Mouse (Mus musculus): ENCODE measurements around the gene Gm11236. TPM values are rescaled to one million over a fixed set of nuclear protein-coding genes. Genes with fewer than 3 reads are reported as not detected.
"Not testable (repeated sequence)": the region's sequence is repeated elsewhere in the genome, so short reads cannot be mapped to it uniquely, and the experiment has no call there.

Gm11236 gene
- polyA plus RNA-seq (2015; fragmentation: Nextera tagmentation; extraction: Ambion mirVana): not detected in 2 replicates

- not testable (repeated sequence) for H3K4me2 ChIP-seq (replicated peaks); H3K27me3 ChIP-seq (replicated peaks); H3K36me3 ChIP-seq; H3K4me3 ChIP-seq (replicated peaks); H3K9ac ChIP-seq; H3K9me3 ChIP-seq; H3K27ac ChIP-seq; H3K4me1 ChIP-seq (replicated peaks); ATAC-seq
- WGBS: no CpG with 5 or more reads among the region's 4 CpGs
Observed at GRCm38 (mm10) chr4:73637821-73638220, at the start of gene Gm11236. TSS of gene Gm11236 (plus strand) at chr4:73638121.

GRCm38 (mm10) chr4:73599248-73599647 is 38.7 kb upstream of the Gm11236 start:
- ATAC-seq: no peak

GRCm38 (mm10) chr4:73607581-73607980 is 30.3 kb upstream of the Gm11236 start, which contains the start of gene Gm11238:
TSS of gene Gm11238 (plus strand) at chr4:73607881.
- not testable (repeated sequence) for H3K4me2 ChIP-seq (replicated peaks); H3K27me3 ChIP-seq (replicated peaks); H3K4me1 ChIP-seq (replicated peaks); H3K4me3 ChIP-seq (replicated peaks); H3K27ac ChIP-seq; H3K36me3 ChIP-seq; H3K9me3 ChIP-seq; ATAC-seq; H3K9ac ChIP-seq
- WGBS: no CpG with 5 or more reads among the region's 3 CpGs

More at GRCm38 (mm10) chr4:73599248-73599647, 38.7 kb upstream of the Gm11236 start:
- H3K27ac ChIP-seq: no peak overlapping the region
- no peaks in the 10 kb centered on the region for H3K9me3 ChIP-seq
- H3K4me3 ChIP-seq (replicated peaks): no peak overlapping the region
- H3K9ac ChIP-seq: no peak overlapping the region
- H3K4me1 ChIP-seq (replicated peaks): no peaks in the 10 kb centered on the region
- no peaks in the 10 kb centered on the region for H3K36me3 ChIP-seq
- 6% methylated on average over 3 of the region's 3 CpGs for WGBS
- no peaks in the 10 kb centered on the region for H3K27me3 ChIP-seq (replicated peaks)
- no peak overlapping the region for H3K4me2 ChIP-seq (replicated peaks)

GRCm38 (mm10) chr4:73622684-73623083 is 15.2 kb upstream of the Gm11236 start, which contains the start of gene Gm11237:
TSS of gene Gm11237 (plus strand) at chr4:73622984.
- not testable (repeated sequence) for H3K27me3 ChIP-seq (replicated peaks); H3K9ac ChIP-seq; H3K27ac ChIP-seq; H3K4me2 ChIP-seq (replicated peaks); H3K4me3 ChIP-seq (replicated peaks); ATAC-seq; H3K36me3 ChIP-seq; H3K9me3 ChIP-seq; H3K4me1 ChIP-seq (replicated peaks)
- no CpG with 5 or more reads among the region's 3 CpGs for WGBS

GRCm38 (mm10) chr4:73661864-73662263 is 23.9 kb downstream of the Gm11236 start:
- H3K4me1 ChIP-seq (replicated peaks); H3K27me3 ChIP-seq (replicated peaks); H3K9ac ChIP-seq; H3K27ac ChIP-seq; H3K4me3 ChIP-seq (replicated peaks); H3K9me3 ChIP-seq; H3K36me3 ChIP-seq; H3K4me2 ChIP-seq (replicated peaks); ATAC-seq: not testable (repeated sequence)
- 85% methylated on average over 4 of the region's 4 CpGs for WGBS

GRCm38 (mm10) chr4:73668054-73668453 is 30.1 kb downstream of the Gm11236 start, which contains the start of gene Gm11239:
TSS of gene Gm11239 (plus strand) at chr4:73668354.
- not testable (repeated sequence) for ATAC-seq; H3K27ac ChIP-seq; H3K9me3 ChIP-seq; H3K27me3 ChIP-seq (replicated peaks); H3K4me2 ChIP-seq (replicated peaks); H3K9ac ChIP-seq; H3K4me1 ChIP-seq (replicated peaks); H3K36me3 ChIP-seq; H3K4me3 ChIP-seq (replicated peaks)
- WGBS: no CpG with 5 or more reads among the region's 4 CpGs

GRCm38 (mm10) chr4:73683216-73683615 is 45.3 kb downstream of the Gm11236 start, which contains the start of gene Gm428:
TSS of gene Gm428 (plus strand) at chr4:73683516.
- WGBS: 82% methylated on average over 2 of the region's 4 CpGs

More at GRCm38 (mm10) chr4:73683216-73683615, 45.3 kb downstream of the Gm11236 start, which contains the start of gene Gm428:
- H3K36me3 ChIP-seq; H3K27me3 ChIP-seq (replicated peaks); H3K9me3 ChIP-seq; H3K27ac ChIP-seq; ATAC-seq; H3K4me2 ChIP-seq (replicated peaks); H3K9ac ChIP-seq; H3K4me1 ChIP-seq (replicated peaks); H3K4me3 ChIP-seq (replicated peaks): not testable (repeated sequence)

Other genes with a start within 250 kb of the Gm11236 start
- not detected in 2 replicates for gene Gm11487, start 233.0 kb upstream of the Gm11236 start, polyA plus RNA-seq (2015; fragmentation: Nextera tagmentation; extraction: Ambion mirVana)
- not detected in 2 replicates for gene Gm11238, start 30.2 kb upstream of the Gm11236 start, polyA plus RNA-seq (2015; fragmentation: Nextera tagmentation; extraction: Ambion mirVana)
- not detected in 2 replicates for gene Gm11237, start 15.1 kb upstream of the Gm11236 start, polyA plus RNA-seq (2015; fragmentation: Nextera tagmentation; extraction: Ambion mirVana)
- gene Gm11239, start 30.2 kb downstream of the Gm11236 start, polyA plus RNA-seq (2015; fragmentation: Nextera tagmentation; extraction: Ambion mirVana): not detected in 2 replicates
- gene Gm428, start 45.4 kb downstream of the Gm11236 start, polyA plus RNA-seq (2015; fragmentation: Nextera tagmentation; extraction: Ambion mirVana): not detected in 2 replicates
- gene Rasef, start 152.9 kb downstream of the Gm11236 start, polyA plus RNA-seq (2015; fragmentation: Nextera tagmentation; extraction: Ambion mirVana): 4.6 and 6.6 TPM in 2 replicates
- gene Gm11758, start 238.1 kb downstream of the Gm11236 start, polyA plus RNA-seq (2015; fragmentation: Nextera tagmentation; extraction: Ambion mirVana): not detected in 2 replicates

Data from intestine, embryonic 15.5 days (tissue).